Mouse (Mus musculus) kidney, adult 11 months (tissue): ENCODE measurements around the gene Tmem44.

Source experiments
- DNase-seq: peaks from one replicate; pipeline ENCODE4 v3.0.0; 2022

The Tmem44 gene

DNA sequence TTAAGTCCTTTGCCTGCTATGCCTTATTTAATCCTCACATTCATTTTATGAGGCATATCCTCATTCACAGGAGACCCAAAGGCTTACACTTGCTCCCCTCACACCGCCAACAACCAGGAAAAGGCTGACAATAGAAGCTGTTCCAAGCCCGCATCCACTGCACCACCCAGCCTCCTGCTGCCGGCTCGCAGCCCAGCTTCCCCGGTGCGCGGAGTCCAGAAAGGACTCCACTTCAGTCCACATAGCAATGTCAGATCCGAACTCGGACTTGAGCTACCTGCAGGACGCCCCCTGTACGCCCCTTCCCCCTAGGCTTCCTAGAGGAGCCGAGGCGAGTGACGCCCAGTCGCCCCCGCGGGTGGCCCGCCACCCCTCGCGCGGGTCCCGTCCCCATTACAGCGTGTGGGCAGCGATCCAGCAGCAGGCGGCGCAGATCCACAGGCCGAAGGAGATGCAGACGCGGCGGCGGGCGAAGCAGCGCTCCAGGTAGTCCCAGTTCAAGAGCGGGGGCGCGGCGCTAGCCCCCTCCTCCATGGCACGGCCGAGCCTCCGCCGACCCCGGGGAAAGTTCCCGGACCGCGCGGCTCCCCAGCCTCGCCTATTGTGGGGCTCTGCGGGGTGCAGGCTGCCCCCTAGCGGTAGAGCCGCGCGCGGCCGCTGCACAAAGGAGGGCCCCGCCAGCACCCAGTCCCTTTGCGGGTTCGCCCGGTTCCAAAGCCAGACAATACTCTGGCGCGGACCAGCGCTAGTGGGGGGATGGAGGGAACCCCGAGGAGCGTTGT, 485 bp downstream of the Tmem44 start:
- peak; percentile 53 for DNase-seq

DNA sequence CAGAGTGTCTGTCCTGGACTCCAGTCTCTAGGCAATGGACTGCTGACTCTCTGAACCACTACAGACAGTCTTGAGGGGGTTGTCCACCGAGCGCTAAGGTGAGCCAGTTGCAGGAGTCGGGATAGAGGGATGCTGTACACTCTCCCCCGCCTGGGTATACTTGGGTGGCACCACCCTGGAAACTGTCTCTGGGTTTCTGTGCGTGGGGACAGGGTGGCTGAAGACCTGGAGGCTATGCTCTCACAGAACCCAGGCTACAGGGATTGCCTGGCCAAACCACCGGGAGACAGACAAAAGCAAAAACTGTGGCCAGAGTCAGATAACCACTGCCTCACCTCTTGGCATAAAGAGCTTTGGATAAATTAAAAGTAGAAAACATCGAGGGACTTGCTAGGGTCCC, 1.1 kb downstream of the Tmem44 start:
- DNase-seq = no peak

DNA sequence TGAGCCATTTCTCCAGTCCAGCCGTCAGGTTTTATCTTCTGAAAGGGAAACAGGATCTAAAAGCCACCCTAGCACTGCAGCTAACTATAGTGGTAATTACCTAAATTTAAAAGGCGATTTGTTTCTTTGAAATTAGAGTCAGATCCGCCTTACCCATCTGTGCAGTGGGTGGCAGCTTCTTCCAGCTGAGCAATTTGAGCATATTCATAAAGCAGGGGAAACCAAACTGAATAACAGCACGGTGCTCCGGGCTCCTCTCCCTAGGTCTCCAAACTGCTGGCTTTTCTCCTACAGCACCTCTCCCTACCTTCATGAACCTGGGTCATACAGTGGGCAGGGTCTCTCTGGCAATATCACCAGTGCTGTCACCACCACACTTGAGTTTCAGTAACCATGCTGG, 2.4 kb downstream of the Tmem44 start:
- no peak for DNase-seq

DNA sequence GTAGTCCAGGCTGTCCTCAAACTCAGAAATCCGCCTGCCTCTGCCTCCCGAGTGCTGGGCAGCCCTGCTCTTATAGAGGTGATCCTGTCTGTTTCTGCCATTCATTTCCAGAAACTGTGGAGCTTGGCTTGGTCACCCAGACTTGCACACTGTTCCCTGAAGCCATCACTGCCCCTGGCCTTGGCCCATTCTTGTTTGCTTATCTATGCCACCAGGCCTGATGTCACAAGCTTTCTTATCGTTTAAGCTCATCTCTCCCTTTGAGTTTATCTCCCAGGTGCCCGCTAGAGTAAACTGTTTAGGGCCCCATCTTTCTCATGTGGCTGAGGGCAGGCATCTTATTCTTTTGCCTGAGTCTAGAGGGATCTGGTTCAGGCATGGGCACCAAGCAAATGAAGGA, 5.9 kb downstream of the Tmem44 start:
- no peak for DNase-seq

DNA sequence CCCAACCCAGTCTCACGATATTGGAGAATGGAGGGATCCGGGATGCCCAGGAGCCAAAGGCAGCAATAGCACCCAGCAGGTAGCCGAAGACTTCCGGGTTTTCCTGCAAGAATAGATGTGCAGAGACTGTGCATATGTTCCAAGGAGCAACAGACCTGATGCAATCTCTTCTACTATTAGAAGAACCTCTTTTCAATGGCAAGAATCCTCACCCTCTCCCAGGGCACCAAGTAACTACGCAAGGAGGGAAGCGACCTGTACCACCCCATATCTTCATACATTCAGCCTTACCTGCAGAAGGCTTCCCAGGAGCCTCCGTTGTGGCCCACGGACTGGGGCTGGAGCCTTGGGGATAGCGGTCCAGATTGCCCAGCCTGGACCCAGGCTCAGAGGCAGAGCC, 7.3 kb downstream of the Tmem44 start:
- no peak for DNase-seq

DNA sequence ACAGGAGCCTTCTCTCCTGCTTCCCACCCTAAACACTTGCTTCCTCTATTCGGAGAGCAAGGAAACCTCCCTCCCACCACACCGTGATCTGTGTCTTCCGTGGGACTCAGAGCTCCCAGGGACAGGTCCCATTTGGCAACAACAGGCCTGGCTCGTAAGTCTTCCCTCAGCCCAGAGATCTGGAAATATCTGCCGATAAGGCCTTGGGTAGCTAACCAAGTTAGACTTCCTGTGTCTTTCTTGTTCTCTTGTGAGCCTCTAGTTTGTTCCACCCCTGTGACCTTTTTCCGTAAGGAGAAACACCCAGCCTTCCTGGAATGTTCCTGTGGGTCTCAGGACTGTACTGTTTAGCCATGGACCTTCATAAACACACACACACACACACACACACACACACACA, 7.8 kb downstream of the Tmem44 start:
- DNase-seq = no peak

DNA sequence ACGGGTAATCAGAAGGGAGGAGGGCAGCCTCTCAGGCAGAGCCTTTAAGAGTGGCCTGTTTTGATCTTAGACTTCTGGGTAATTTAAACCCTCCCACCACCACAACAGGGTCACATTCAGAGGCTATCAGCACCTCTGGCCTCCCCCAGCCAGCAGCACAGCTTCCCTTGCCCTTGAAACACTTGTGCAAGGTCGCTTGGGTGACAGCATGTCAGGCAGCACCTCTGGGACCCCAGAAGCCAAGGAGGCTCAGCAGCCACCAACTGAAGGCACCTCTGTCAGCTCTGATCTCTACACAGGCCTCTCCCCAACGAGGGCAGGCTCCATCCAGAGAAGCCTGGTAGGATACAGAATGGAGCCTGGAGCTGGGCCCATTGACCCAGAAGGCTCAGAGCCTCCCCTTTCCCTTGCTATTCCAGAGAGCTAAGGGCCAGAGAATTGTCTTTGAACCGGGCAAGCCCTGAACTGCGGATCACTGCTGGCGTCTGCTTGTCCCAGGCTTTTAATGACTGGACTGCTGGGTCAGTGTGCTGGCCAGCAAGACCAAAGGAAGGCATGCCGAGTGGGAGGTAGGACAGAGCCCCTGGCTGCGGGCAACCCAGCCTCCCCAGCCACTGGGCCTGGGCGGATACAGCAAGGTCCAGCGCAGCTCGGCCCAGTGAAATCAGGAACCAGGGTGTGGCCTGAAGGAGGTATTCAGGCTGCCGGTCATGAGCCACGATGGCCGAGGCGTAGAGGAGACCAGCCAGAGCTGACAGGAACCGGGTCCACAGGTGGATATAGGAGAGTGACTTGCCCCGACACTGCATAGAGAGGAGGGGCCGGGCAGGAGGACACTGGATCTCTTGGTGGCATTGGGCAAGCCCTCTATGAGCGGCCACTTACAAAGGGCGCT, 10.3 kb downstream of the Tmem44 start:
- no peak for DNase-seq

DNA sequence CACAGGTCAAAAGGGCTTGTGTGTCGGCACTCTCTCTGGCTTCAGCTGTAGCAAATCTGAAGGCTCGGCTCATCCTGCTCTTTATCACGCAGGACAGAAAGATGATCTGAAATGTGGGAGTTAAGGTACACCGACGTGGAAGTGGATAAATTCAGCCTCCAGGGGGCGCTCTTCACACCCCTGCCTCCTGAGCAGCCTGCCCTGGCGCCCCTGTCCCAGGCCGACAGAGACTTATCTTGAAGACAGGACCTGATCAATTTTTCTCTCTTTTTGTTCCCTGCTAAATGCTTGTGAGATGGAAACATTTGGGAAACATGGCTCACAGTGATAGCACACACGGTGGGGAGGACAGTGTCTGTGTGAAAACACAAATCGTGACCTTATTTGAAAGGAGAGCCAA, 11.2 kb downstream of the Tmem44 start:
- DNase-seq = no peak

DNA sequence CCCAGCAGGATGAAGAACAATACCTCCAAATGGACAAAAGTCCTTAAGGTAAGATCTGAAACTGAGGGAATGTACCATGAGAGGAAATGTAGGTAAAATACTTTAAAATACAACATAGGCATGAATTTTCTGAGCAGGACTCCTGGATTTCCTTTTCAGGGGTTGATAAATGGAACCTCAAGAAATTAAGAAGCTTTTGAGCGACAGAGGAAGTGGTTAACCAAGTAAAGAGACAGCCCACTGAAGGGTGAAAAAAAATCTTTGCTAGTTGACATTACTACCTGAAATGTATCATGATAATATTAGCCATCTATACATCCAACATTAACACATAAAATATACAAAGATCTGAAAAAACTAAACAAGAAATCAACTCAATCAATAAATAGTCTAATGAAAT, 15.6 kb downstream of the Tmem44 start:
- DNase-seq = no peak

DNA sequence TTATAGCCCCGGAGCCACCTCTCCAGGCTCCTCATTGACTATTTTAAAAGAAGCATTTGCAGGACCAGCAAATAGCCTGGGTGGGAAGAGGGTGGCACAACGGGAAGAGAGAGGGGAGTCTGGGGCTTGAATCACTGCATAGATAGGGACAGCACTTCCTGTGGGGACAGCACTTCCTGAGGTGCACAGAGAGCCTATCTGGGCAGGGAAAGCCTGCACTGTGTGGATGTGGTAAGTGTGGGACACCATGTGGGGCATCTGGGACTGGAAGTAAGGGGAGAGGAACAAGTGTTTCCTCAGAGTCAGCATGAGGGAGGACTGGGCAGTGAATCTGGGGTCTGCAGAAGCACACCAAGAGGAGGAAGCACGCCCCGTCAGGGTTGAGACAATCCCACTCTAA, 17.1 kb downstream of the Tmem44 start:
- DNase-seq = no peak

DNA sequence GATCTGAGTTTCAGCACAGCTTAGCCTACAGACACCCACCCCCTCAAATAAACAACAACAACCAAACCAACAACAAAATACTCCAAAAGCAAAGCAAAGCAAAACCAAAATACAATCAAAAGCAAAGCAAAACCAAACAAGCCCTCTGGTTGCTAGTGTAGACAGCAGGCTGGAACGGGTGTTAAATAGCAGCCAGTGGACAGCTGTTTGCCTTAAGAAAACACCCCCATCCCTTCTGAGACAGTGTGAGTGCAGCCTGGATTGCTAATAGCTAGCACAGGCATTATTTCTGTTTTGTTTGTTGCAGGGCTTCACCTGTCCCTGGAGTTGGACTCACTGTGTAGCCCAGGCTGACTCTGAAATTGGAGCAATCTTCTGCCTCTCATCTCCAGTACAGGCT, 17.7 kb downstream of the Tmem44 start:
- no peak for DNase-seq

DNA sequence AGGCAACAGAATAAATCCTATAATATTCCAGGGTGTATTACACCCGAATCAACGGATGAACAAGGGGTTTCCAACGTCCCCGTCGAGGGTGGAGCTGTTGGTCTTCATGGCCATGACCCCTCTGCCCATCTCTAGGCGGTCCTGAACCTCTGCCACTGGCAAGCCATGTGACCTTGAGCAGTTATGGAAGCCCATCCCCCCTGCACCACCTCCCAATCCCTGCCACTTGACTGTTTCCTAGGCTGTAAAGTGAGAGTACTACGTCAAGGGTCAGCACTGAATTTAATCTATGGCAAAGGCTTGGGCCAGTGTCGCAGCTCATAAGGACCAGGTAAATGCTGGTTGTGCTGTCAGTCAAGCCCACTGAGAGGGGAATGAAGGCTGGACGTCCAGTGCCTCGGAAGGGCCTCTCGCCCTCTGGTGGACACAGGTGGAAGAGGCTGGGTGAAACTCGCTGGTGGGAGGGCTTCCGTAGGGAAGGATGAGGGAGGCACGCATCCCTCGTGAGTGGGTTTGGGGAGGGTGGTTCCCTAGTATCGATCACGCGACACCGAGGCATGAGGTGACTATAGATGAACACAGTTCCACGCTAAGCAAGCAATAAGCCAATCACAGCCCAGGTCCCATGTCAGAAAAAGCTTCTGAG, 18.8 kb downstream of the Tmem44 start:
- no peak for DNase-seq

DNA sequence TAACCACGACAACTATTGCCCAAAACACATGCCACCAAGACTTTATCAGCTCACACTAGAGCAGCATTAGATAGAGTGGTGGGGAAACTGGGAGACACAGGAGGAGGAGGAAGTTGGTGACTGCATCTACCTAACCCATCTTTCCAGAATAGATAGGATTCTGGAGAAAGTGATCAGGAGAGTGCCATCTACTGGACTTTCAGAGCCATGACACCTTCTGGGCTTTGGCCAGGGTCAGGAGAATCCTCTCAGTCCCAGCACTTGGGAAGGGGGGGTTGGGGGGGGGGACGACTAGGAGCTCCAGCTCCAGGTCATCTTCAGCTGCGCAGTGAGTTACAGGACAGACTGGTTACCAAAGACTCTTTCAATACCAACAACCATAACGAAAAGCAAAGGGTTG, 19.8 kb downstream of the Tmem44 start:
- DNase-seq = no peak

DNA sequence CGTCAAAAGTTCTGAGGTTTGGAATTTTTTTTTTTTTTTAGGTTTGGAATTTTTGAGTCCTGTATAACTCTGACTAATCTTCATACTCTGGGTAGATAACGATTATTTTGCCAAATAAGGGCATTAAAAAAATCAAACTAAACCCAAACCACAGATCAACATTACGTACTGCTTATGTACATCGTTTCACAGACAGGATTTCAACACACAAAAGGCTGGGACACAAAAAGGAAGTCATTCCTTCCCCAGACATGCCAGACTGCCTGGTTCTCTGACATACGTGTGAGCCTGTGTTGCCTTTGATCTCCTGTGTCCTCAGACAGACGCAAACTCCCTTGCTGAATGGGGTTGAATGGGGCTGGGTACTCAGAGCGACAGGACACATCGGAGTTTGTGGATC, 22.3 kb downstream of the Tmem44 start:
- DNase-seq = no peak

DNA sequence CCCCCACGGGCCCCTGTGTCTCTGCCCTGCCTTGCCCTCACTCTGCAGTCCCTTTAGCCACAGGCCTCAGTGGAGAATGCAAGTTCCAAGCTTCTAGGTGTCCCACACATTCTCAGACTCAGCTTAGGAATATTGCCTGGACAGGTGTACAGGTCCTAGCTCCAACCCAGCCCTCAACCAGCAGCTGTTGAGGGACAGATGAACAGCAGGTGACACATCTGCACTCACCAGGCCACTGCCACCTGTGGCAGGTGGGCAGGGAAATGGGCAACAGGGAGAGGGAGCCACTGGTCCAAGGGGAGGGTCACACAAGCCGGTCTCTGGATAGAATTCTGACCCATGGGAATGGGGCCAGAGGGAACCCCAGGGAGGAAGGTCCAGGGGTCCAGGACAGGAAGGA, 22.8 kb downstream of the Tmem44 start:
- no peak for DNase-seq

DNA sequence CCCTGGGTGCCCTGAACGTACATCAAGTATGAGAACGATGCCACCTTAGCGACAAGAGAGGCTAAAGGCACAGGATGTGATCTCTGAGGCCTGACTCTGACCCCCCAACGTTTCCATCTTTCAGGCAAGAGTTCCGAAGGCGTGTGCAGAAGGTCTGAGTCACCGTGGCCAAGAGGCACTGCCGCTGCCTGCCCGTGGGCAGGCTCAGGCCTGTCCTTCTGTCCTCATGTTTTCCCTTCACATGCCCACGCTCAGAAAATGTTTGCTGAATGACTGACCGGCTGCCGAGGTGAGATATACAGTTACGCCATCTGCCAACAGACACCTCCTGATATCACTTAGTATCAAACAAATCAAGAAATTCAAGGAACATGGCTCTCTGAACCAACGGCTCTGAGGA, 24.9 kb downstream of the Tmem44 start:
- DNase-seq = no peak

DNA sequence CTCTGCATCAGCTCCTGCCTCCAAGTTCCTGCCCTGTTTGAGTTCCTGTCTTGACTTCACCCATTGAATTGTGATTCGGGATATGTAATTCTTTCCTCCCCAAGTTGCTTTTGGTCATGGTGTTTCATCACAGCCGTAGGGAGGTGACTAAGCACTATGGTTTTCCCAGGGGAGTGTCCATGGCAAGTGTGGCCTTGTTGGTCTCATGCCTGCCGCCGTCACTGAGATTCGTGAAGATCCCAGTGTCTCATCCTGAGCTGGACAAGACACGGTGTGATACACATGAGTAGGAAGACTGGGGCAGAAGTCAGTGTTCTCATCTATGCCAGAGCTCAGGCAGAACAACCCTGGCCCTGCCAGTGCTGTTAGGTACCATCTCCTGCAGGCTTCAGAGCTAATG, 26.2 kb downstream of the Tmem44 start:
- DNase-seq = no peak

DNA sequence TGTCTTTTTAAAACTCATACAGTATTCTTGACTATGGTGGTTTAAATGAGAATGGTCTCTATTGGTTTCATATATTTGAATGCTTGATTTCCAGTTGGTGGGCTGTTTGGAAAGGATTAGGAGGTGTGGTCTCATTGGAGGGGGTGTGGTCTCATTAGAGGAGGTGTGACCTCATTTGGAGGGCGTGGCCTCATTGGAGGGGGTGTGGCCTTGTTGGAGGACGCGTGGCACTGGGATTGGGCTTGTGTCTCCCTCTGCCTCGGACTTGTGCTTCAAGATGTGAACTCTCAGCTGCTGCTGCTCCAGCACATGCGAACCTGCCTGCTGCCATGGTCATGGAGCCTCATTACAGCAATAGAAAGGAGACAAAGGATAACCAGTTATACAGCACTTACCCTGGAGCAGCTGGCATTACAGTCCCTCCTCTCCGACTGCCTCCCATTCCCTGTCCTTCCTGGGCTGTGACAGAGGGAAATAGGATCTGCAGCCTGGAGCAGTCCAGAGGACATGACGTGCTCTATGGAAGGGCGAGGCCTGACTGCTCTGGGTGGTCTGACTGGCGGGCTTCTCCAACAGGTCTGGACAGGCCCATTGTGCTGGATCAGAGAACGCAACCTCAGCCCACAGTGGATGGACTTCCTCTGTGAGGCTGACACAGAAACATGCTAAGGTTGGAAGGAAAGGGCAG, 28.2 kb downstream of the Tmem44 start:
- DNase-seq = no peak

DNA sequence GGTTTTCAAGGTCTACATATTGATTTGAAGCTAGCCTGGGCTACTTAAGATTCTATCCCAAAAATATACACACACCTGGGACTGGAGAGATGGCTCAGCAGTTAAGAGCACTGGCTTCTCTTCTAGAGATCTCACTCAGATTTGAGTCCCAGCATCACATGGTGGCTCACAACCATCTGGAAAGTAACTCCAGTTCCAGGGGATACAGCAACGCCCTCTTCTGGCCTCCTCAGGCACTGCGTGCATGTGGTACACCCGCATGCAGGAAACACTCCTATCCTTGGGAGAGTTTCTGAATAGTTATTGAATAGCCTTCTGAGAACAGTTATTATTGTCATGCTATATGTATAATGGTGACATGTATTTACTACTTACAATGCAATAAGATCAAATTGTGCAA, 29.5 kb downstream of the Tmem44 start:
- no peak for DNase-seq

DNA sequence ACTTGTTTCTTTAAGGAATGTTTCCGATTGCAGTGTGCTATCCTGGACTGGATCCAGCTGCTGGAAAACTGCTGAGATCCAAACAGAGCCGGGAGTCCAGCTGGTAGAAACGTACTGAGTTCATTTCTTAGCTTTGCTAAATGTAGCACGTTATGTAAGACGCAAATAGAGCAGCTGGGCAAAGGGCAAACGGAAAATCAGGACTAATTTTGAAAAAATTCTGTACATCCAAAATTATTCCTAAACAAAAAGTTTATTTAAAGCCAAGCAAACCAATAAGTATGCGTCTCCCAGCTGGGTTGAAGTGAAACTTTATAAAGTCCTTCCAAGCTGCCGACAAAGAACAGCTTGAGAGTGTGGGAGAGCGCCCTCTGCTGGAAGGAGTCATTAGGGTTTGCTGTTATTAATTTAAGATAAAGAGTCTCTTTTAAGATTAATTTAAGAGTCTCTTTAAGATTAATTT, 30.2 kb downstream of the Tmem44 start:
- peak; percentile 78 for DNase-seq

DNA sequence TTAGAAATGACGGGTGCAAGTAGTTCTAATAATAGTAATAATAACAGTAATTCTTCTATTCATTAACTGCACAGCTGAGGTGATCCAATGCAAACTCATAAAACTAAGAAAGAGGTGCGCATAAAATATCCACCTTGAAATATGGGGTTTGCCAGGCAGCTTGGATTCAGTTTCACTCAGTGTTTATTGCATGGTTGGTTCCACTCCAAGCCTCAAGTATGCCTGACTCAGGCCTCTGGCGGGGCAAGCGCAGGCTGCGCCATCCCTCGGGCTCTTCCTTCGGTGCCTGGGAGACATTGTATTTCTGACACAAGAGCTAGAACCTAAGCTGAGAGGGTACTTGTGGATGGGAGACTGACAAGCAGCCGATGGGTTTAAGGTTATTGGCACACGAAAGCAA, 32.0 kb downstream of the Tmem44 start:
- DNase-seq = no peak

DNA sequence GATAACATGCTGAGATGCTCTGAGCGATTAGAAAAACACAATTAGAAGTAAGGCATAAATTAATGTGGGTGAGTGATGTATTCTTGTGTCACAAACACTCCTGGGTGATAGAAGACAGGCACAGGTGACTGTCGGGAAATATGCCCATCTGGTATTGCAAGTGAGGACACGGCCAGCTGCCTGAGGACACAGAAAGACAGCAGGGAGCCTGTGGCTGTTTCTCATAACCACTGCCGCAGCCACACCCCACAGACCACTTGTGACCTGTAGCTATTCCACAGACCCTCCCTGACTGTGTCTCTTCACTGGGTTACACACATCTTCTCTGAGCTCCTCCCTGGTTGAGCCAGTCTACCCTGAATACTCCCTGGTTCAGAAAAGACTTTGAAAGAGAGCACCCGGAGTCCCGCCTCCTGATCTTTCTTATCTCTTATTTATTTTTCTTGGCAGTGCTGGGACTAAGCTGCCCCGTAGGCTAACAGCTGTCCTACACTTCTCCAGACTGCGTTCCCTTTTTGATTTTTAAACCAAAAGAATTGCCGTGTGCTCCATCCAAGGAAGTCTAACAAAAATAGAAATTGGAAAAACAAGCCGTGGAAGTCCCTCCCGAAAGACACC, 32.9 kb downstream of the Tmem44 start:
- no peak for DNase-seq

DNA sequence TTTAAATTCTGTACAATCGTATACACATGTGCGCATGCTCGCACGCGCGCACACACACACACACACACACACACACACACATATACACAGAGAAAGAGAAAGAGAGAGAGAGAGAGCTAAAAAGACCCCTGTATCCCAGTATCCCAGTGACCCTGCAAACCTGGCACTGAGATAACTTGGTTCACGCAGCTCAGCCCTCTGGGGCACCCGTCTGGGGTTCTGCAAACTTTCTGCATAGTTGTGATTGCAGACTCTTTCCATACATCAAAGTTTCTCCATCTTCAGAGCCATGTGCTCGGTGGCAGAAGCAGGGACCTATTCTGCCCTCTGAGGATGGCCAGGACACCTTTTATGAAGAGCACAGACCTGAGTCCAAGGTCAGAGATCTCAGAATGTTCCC, 33.6 kb downstream of the Tmem44 start:
- DNase-seq = no peak
